Mouse (Mus musculus) heart, adult 2 months (tissue): ENCODE results near the gene Trim67. TPM values are rescaled to one million over a fixed set of nuclear protein-coding genes. Genes with fewer than 3 reads are reported as not detected.

ENCODE experiments used
- DNase-seq, 2 experiments: peaks; one replicate each; pipeline ENCODE4 v3.0.0; 2021
- H3K27ac ChIP-seq: fragments of 200-600 bp; 2 replicates; pipeline ENCODE4 v1.8.1; 2022
- H3K27me3 ChIP-seq: fragments of 200-500 bp; 2 replicates; pipeline ENCODE4 v1.6.1; 2012; ENCODE audit warnings: mild to moderate bottlenecking, low read length, inconsistent platforms, mixed read lengths; ENCODE audit not compliant: control insufficient read depth, insufficient read depth
- H3K36me3 ChIP-seq: fragments of 200-500 bp; 2 replicates; pipeline ENCODE4 v1.6.1; 2012; ENCODE audit warnings: low read length, inconsistent platforms; ENCODE audit not compliant: control insufficient read depth, insufficient read depth
- H3K4me1 ChIP-seq: fragments of 200-500 bp; 2 replicates; pipeline ENCODE4 v1.6.1; 2011; ENCODE audit warnings: low read length; ENCODE audit not compliant: control insufficient read depth, insufficient read depth
- H3K4me3 ChIP-seq: fragments of 200-600 bp; 2 replicates; pipeline ENCODE4 v1.8.1; 2022
- H3K79me2 ChIP-seq: fragments of 200-500 bp; replicated peaks from 2 replicates; pipeline ENCODE4 v1.6.1; 2012; ENCODE audit warnings: mild to moderate bottlenecking, inconsistent platforms, low read length, moderate library complexity, mixed read lengths; ENCODE audit not compliant: control insufficient read depth, insufficient read depth
- H3K9ac ChIP-seq: fragments of 200-500 bp; 2 replicates; pipeline ENCODE4 v1.6.1; 2012; ENCODE audit warnings: low read depth, mild to moderate bottlenecking, control low read depth, inconsistent platforms, low read length, mixed read lengths
- CTCF ChIP-seq: fragments of 200-600 bp; IDR thresholded peaks from 2 replicates; pipeline ENCODE4 v1.8.1; 2022; ENCODE audit warnings: antibody characterized with exemption, mild to moderate bottlenecking, moderate library complexity
- EP300 ChIP-seq: fragments of 200-500 bp; IDR thresholded peaks from 2 replicates; pipeline ENCODE4 v1.6.1; 2011; ENCODE audit warnings: low read depth, low read length, control low read depth; ENCODE audit not compliant: insufficient read depth
- POLR2A ChIP-seq: fragments of 200-500 bp; IDR thresholded peaks from 2 replicates; pipeline ENCODE4 v1.6.1; 2011; ENCODE audit warnings: mild to moderate bottlenecking, low read depth, low read length, control low read depth; ENCODE audit not compliant: insufficient read depth
- WGBS: fragments of 180-500 bp; shearing (Covaris S2); methylation state at CpG from one replicate; pipeline ENCODE4 v1.1.7; 2018; 5-methylcytosine and 5-hydroxymethylcytosine counted together
- intact Hi-C: fragments of 180-260 bp; cut with DNase I; formaldehyde crosslinking; loops from one replicate; pipeline ENCODE4 v1.15.1; 2025
- polyA plus RNA-seq: library from polyadenylated mRNA; depleted of rRNA; stranded (reverse); fragments of >200 nt; gene quantifications from 2 replicates; pipeline ENCODE4 v1.2.3, GENCODE M21; 2012
- total RNA-seq, 2 experiments: library from RNA; stranded (reverse); gene quantifications; 2 replicates each; pipeline ENCODE4 v1.2.3; 2021

The Trim67 gene
- total and polyA plus RNA-seq, 3 experiments, result 0.43 to 1.3 (median 0.47) TPM

GRCm38 (mm10) chr8:124823497-124823896 lies 30.6 kb downstream of the Trim67 start:
- no peak overlapping the region for H3K9ac ChIP-seq
- WGBS, result 80% methylated on average over 6 of the region's 6 CpGs
- no peaks in the 10 kb centered on the region for H3K36me3 ChIP-seq
- intact Hi-C loops, result no loop called here
- no peak for DNase-seq
- no peaks in the 10 kb centered on the region for H3K27me3 ChIP-seq
- peak; percentile 48 for TF ChIP-seq CTCF
- no peak for TF ChIP-seq EP300
- TF ChIP-seq POLR2A, result no peak
- peaks cover 3% of the 10 kb centered on the region; the same call in 1 of the 2 replicates for H3K4me1 ChIP-seq
- no peaks in the 10 kb centered on the region for H3K79me2 ChIP-seq
- no peak overlapping the region for H3K27ac ChIP-seq
- no peak overlapping the region for H3K4me3 ChIP-seq

- intact Hi-C loops, result loop anchor here (5.0 kb wide), 1 partner anchor 89 kb away; no protein-coding TSS in a partner anchor
- Histone ChIP-seq H3K36me3 (no peaks in the 10 kb centered on the region), H3K79me2 (no peaks in the 10 kb centered on the region), H3K4me3 (no peak overlapping the region), H3K4me1 (peaks cover 3% of the 10 kb centered on the region; the same call in 1 of the 2 replicates), H3K27me3 (no peaks in the 10 kb centered on the region), H3K27ac (peak overlapping the region; percentile 55), H3K9ac (no peak overlapping the region)
- DNase-seq, result peak in 1 of 2 experiments; percentile 45
- TF ChIP-seq CTCF, result no peak
- no peak for TF ChIP-seq EP300
- no peak for TF ChIP-seq POLR2A
- WGBS, result 27% methylated on average over 7 of the region's 7 CpGs
These were observed 33.8 kb downstream of the Trim67 start for GRCm38 (mm10) chr8:124826658-124827057.

DNA sequence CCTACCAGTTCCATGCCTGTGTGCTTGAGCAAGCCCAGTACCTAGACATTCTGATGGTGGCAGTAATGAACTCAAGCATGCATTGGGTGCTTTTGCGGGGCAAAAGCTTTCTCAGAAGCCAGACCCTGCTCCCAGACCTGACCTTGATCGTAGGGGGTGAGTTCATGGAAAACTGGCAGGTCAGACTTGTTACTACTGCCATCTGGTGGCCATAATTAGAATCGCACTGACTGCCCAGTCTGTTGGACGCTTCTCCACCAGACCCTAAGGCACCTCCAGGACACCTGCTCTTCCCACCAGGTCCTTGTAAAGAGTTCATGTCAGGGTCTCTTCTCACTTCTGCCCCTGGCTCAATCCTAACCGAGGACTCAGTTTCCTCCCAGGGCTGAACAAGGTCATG lies 34.5 kb downstream of the Trim67 start:
- DNase-seq, result peak; percentile 58 to 60
- intact Hi-C loops, result loop anchor here (5.0 kb wide), 1 partner anchor 90 kb away; no protein-coding TSS in a partner anchor
- WGBS, result under 1% methylated on average over 5 of the region's 5 CpGs
- no peak overlapping the region for H3K9ac ChIP-seq
- H3K79me2 ChIP-seq, result no peaks in the 10 kb centered on the region
- peaks cover 3% of the 10 kb centered on the region; the same call in 1 of the 2 replicates for H3K4me1 ChIP-seq
- H3K4me3 ChIP-seq, result no peak overlapping the region
- peak; percentile 66; the same call in 1 of the 2 replicates for TF ChIP-seq EP300
- peak; percentile 95 for TF ChIP-seq CTCF
- no peak for TF ChIP-seq POLR2A
- H3K27me3 ChIP-seq, result no peaks in the 10 kb centered on the region
- peak overlapping the region; percentile 55 for H3K27ac ChIP-seq
- no peaks in the 10 kb centered on the region for H3K36me3 ChIP-seq

GRCm38 (mm10) chr8:124828561-124829240 lies 35.8 kb downstream of the Trim67 start:
- H3K27ac ChIP-seq, result no peak overlapping the region
- DNase-seq, result no peak
- no peaks in the 10 kb centered on the region for H3K27me3 ChIP-seq
- intact Hi-C loops, result loop anchor here (5.0 kb wide), 1 partner anchor 91 kb away; no protein-coding TSS in a partner anchor
- WGBS, result 85% methylated on average over 24 of the region's 24 CpGs
- no peaks in the 10 kb centered on the region for H3K36me3 ChIP-seq
- H3K4me3 ChIP-seq, result no peak overlapping the region
- H3K9ac ChIP-seq, result no peak overlapping the region
- TF ChIP-seq EP300, result no peak
- TF ChIP-seq CTCF, result no peak
- TF ChIP-seq POLR2A, result no peak
- H3K79me2 ChIP-seq, result no peaks in the 10 kb centered on the region
- H3K4me1 ChIP-seq, result peaks cover 6% of the 10 kb centered on the region

- H3K4me3 ChIP-seq, result no peak overlapping the region
- peaks cover 7% of the 10 kb centered on the region for H3K4me1 ChIP-seq
- intact Hi-C loops, result no loop called here
- H3K9ac ChIP-seq, result no peak overlapping the region
- WGBS, result 64% methylated on average over 13 of the region's 13 CpGs
- no peaks in the 10 kb centered on the region for H3K27me3 ChIP-seq
- H3K79me2 ChIP-seq, result no peaks in the 10 kb centered on the region
- TF ChIP-seq POLR2A (no peak), EP300 (no peak), CTCF (no peak)
- no peak for DNase-seq
- H3K27ac ChIP-seq, result no peak overlapping the region
- H3K36me3 ChIP-seq, result no peaks in the 10 kb centered on the region
These were observed 37.2 kb downstream of the Trim67 start for GRCm38 (mm10) chr8:124830050-124830449.

- no peaks in the 10 kb centered on the region for H3K27me3 ChIP-seq
- TF ChIP-seq EP300 (no peak), CTCF (no peak), POLR2A (peak; percentile 37; the same call in 1 of the 2 replicates)
- DNase-seq, result peak in 1 of 2 experiments; percentile 28
- H3K27ac ChIP-seq, result peak overlapping the region; percentile 78
- peak overlapping the region; percentile 31 for H3K9ac ChIP-seq
- no peak overlapping the region for H3K4me3 ChIP-seq
- no peaks in the 10 kb centered on the region for H3K36me3 ChIP-seq
- peaks cover 7% of the 10 kb centered on the region for H3K4me1 ChIP-seq
- 76% methylated on average over 6 of the region's 6 CpGs for WGBS
- intact Hi-C loops, result no loop called here
- no peaks in the 10 kb centered on the region for H3K79me2 ChIP-seq
These were observed 38.6 kb downstream of the Trim67 start for GRCm38 (mm10) chr8:124831531-124831930.
